Mouse (Mus musculus): ENCODE data around the gene Ndc1. TPM values are rescaled to one million over a fixed set of nuclear protein-coding genes. Genes with fewer than 3 reads are reported as not detected.

Ndc1 gene
- polyA plus RNA-seq, 1 experiment from 2014 or later: 32.6 TPM

- Histone ChIP-seq H3K36me3 (ENCODE audit: control insufficient read depth, insufficient read depth, low read length) (no peaks in the 10 kb centered on the region), H3K27ac (ENCODE audit: low read depth, low read length) (no peak overlapping the region), H3K9me3 (replicated peaks; ENCODE audit: control insufficient read depth, low read length) (no peaks in the 10 kb centered on the region), H3K4me1 (ENCODE audit: control insufficient read depth, insufficient read depth, low read length) (0 out of 2 replicates have a peak, but pooled peaks cover 2% of the 10 kb centered on the region), H3K9ac (ENCODE audit: low read depth, low read length) (no peak overlapping the region), H3K27me3 (ENCODE audit: control insufficient read depth, insufficient read depth, low read length) (no peaks in the 10 kb centered on the region), H3K4me2 (no peak overlapping the region), H3K4me3 (ENCODE audit: low read depth, low read length) (no peak overlapping the region)
- 78% methylated on average over 7 of the region's 7 CpGs for WGBS (ENCODE audit: insufficient replicate concordance)
- no peak for ATAC-seq (replicated peaks; ENCODE audit: insufficient number of reproducible peaks, low FRiP score, low TSS enrichment)
Observed at GRCm38 (mm10) chr4:107344612-107345011, 23.0 kb upstream of the Ndc1 start.

- 80% methylated on average over 6 of the region's 6 CpGs for WGBS (ENCODE audit: insufficient replicate concordance)
- H3K4me3 ChIP-seq (ENCODE audit: low read depth, low read length): no peak overlapping the region
Observed at GRCm38 (mm10) chr4:107347221-107347620, 20.4 kb upstream of the Ndc1 start.

GRCm38 (mm10) chr4:107348529-107349310 is 18.9 kb upstream of the Ndc1 start:
- ATAC-seq (replicated peaks; ENCODE audit: insufficient number of reproducible peaks, low FRiP score, low TSS enrichment): no peak

More at GRCm38 (mm10) chr4:107347221-107347620, 20.4 kb upstream of the Ndc1 start:
- no peaks in the 10 kb centered on the region for H3K9me3 ChIP-seq (replicated peaks; ENCODE audit: control insufficient read depth, low read length)
- H3K36me3 ChIP-seq (ENCODE audit: control insufficient read depth, insufficient read depth, low read length): no peaks in the 10 kb centered on the region
- H3K4me2 ChIP-seq: no peak overlapping the region
- no peak overlapping the region for H3K9ac ChIP-seq (ENCODE audit: low read depth, low read length)
- no peak for ATAC-seq (replicated peaks; ENCODE audit: insufficient number of reproducible peaks, low FRiP score, low TSS enrichment)
- no peaks in the 10 kb centered on the region for H3K27me3 ChIP-seq (ENCODE audit: control insufficient read depth, insufficient read depth, low read length)
- H3K4me1 ChIP-seq (ENCODE audit: control insufficient read depth, insufficient read depth, low read length): 0 out of 2 replicates have a peak, but pooled peaks cover 2% of the 10 kb centered on the region
- H3K27ac ChIP-seq (ENCODE audit: low read depth, low read length): no peak overlapping the region

GRCm38 (mm10) chr4:107349311-107350008 is 18.1 kb upstream of the Ndc1 start:
- H3K9ac ChIP-seq (ENCODE audit: low read depth, low read length): no peak overlapping the region
- 54% methylated on average over 8 of the region's 8 CpGs for WGBS (ENCODE audit: insufficient replicate concordance)
- H3K4me1 ChIP-seq (ENCODE audit: control insufficient read depth, insufficient read depth, low read length): 0 out of 2 replicates have a peak, but pooled peaks cover 2% of the 10 kb centered on the region
- ATAC-seq (replicated peaks; ENCODE audit: insufficient number of reproducible peaks, low FRiP score, low TSS enrichment): no peak
- no peak overlapping the region for H3K27ac ChIP-seq (ENCODE audit: low read depth, low read length)
- no peaks in the 10 kb centered on the region for H3K27me3 ChIP-seq (ENCODE audit: control insufficient read depth, insufficient read depth, low read length)
- no peaks in the 10 kb centered on the region for H3K36me3 ChIP-seq (ENCODE audit: control insufficient read depth, insufficient read depth, low read length)
- H3K4me3 ChIP-seq (ENCODE audit: low read depth, low read length): no peak overlapping the region
- H3K4me2 ChIP-seq: no peak overlapping the region; the same call in 1 of the 2 replicates
- H3K9me3 ChIP-seq (replicated peaks; ENCODE audit: control insufficient read depth, low read length): no peaks in the 10 kb centered on the region

More at GRCm38 (mm10) chr4:107348529-107349310, 18.9 kb upstream of the Ndc1 start:
- Histone ChIP-seq H3K4me2 (no peak overlapping the region; the same call in 1 of the 2 replicates), H3K27me3 (ENCODE audit: control insufficient read depth, insufficient read depth, low read length) (no peaks in the 10 kb centered on the region), H3K27ac (ENCODE audit: low read depth, low read length) (no peak overlapping the region), H3K36me3 (ENCODE audit: control insufficient read depth, insufficient read depth, low read length) (no peaks in the 10 kb centered on the region), H3K4me3 (ENCODE audit: low read depth, low read length) (no peak overlapping the region), H3K9me3 (replicated peaks; ENCODE audit: control insufficient read depth, low read length) (no peaks in the 10 kb centered on the region), H3K9ac (ENCODE audit: low read depth, low read length) (no peak overlapping the region), H3K4me1 (ENCODE audit: control insufficient read depth, insufficient read depth, low read length) (0 out of 2 replicates have a peak, but pooled peaks cover 2% of the 10 kb centered on the region)
- 66% methylated on average over 20 of the region's 20 CpGs for WGBS (ENCODE audit: insufficient replicate concordance)

- H3K4me3 ChIP-seq (ENCODE audit: low read depth, low read length): no peak overlapping the region
- H3K9ac ChIP-seq (ENCODE audit: low read depth, low read length): no peak overlapping the region
- 0 out of 2 replicates have a peak, but pooled peaks cover 2% of the 10 kb centered on the region for H3K4me1 ChIP-seq (ENCODE audit: control insufficient read depth, insufficient read depth, low read length)
- ATAC-seq (replicated peaks; ENCODE audit: insufficient number of reproducible peaks, low FRiP score, low TSS enrichment): no peak
- no peaks in the 10 kb centered on the region for H3K9me3 ChIP-seq (replicated peaks; ENCODE audit: control insufficient read depth, low read length)
- H3K27me3 ChIP-seq (ENCODE audit: control insufficient read depth, insufficient read depth, low read length): no peaks in the 10 kb centered on the region
- no peak overlapping the region for H3K4me2 ChIP-seq
- no peak overlapping the region for H3K27ac ChIP-seq (ENCODE audit: low read depth, low read length)
- no peaks in the 10 kb centered on the region for H3K36me3 ChIP-seq (ENCODE audit: control insufficient read depth, insufficient read depth, low read length)
Observed at GRCm38 (mm10) chr4:107351368-107351767, 16.2 kb upstream of the Ndc1 start.

- H3K4me3 ChIP-seq (ENCODE audit: low read depth, low read length): no peak overlapping the region
- H3K9ac ChIP-seq (ENCODE audit: low read depth, low read length): no peak overlapping the region
- 0 out of 2 replicates have a peak, but pooled peaks cover 2% of the 10 kb centered on the region for H3K4me1 ChIP-seq (ENCODE audit: control insufficient read depth, insufficient read depth, low read length)
- no peak overlapping the region for H3K27ac ChIP-seq (ENCODE audit: low read depth, low read length)
- 0 out of 2 replicates have a peak, but pooled peaks cover 2% of the 10 kb centered on the region for H3K36me3 ChIP-seq (ENCODE audit: control insufficient read depth, insufficient read depth, low read length)
- no peaks in the 10 kb centered on the region for H3K9me3 ChIP-seq (replicated peaks; ENCODE audit: control insufficient read depth, low read length)
- ATAC-seq (replicated peaks; ENCODE audit: insufficient number of reproducible peaks, low FRiP score, low TSS enrichment): no peak
- H3K4me2 ChIP-seq: no peak overlapping the region
- no peaks in the 10 kb centered on the region for H3K27me3 ChIP-seq (ENCODE audit: control insufficient read depth, insufficient read depth, low read length)
- WGBS (ENCODE audit: insufficient replicate concordance): 87% methylated on average over 3 of the region's 3 CpGs
Observed at GRCm38 (mm10) chr4:107353612-107354011, 14.0 kb upstream of the Ndc1 start.

- Histone ChIP-seq H3K4me1 (ENCODE audit: control insufficient read depth, insufficient read depth, low read length) (no peaks in the 10 kb centered on the region), H3K27ac (ENCODE audit: low read depth, low read length) (no peak overlapping the region), H3K4me3 (ENCODE audit: low read depth, low read length) (no peak overlapping the region), H3K4me2 (no peak overlapping the region), H3K9me3 (replicated peaks; ENCODE audit: control insufficient read depth, low read length) (no peaks in the 10 kb centered on the region), H3K27me3 (ENCODE audit: control insufficient read depth, insufficient read depth, low read length) (no peaks in the 10 kb centered on the region), H3K36me3 (ENCODE audit: control insufficient read depth, insufficient read depth, low read length) (0 out of 2 replicates have a peak, but pooled peaks cover 2% of the 10 kb centered on the region), H3K9ac (ENCODE audit: low read depth, low read length) (no peak overlapping the region)
- no peak for ATAC-seq (replicated peaks; ENCODE audit: insufficient number of reproducible peaks, low FRiP score, low TSS enrichment)
- WGBS (ENCODE audit: insufficient replicate concordance): 75% methylated on average over 5 of the region's 5 CpGs
Observed at GRCm38 (mm10) chr4:107354126-107354525, 13.5 kb upstream of the Ndc1 start.

GRCm38 (mm10) chr4:107354543-107354942 is 13.0 kb upstream of the Ndc1 start:
- ATAC-seq (replicated peaks; ENCODE audit: insufficient number of reproducible peaks, low FRiP score, low TSS enrichment): no peak
- Histone ChIP-seq H3K9ac (ENCODE audit: low read depth, low read length) (no peak overlapping the region), H3K9me3 (replicated peaks; ENCODE audit: control insufficient read depth, low read length) (no peaks in the 10 kb centered on the region), H3K4me3 (ENCODE audit: low read depth, low read length) (no peak overlapping the region), H3K27ac (ENCODE audit: low read depth, low read length) (no peak overlapping the region), H3K4me1 (ENCODE audit: control insufficient read depth, insufficient read depth, low read length) (no peaks in the 10 kb centered on the region), H3K36me3 (ENCODE audit: control insufficient read depth, insufficient read depth, low read length) (0 out of 2 replicates have a peak, but pooled peaks cover 2% of the 10 kb centered on the region), H3K27me3 (ENCODE audit: control insufficient read depth, insufficient read depth, low read length) (no peaks in the 10 kb centered on the region), H3K4me2 (no peak overlapping the region)
- 61% methylated on average over 4 of the region's 4 CpGs for WGBS (ENCODE audit: insufficient replicate concordance)

Measured in heart, embryonic 11.5 days (tissue).